Mouse (Mus musculus) thymus, adult 2 months (tissue): ENCODE measurements around the gene Gatad2b.

Experiments
- CTCF ChIP-seq: fragments of 200-500 bp; IDR thresholded peaks from 2 replicates; pipeline ENCODE4 v1.5.1; 2012; ENCODE audit warnings: mild to moderate bottlenecking, control low read depth, low read length, moderate library complexity, borderline replicate concordance; ENCODE audit not compliant: control insufficient read depth, poor library complexity, insufficient read depth; ENCODE audit errors: extremely low read depth
- POLR2A ChIP-seq: fragments of 200-500 bp; IDR thresholded peaks from 2 replicates; pipeline ENCODE4 v1.6.1; 2012; ENCODE audit warnings: mild to moderate bottlenecking, low read length, control low read depth, moderate library complexity; ENCODE audit not compliant: control insufficient read depth, poor library complexity, insufficient read depth; ENCODE audit errors: extremely low read depth

DNA sequence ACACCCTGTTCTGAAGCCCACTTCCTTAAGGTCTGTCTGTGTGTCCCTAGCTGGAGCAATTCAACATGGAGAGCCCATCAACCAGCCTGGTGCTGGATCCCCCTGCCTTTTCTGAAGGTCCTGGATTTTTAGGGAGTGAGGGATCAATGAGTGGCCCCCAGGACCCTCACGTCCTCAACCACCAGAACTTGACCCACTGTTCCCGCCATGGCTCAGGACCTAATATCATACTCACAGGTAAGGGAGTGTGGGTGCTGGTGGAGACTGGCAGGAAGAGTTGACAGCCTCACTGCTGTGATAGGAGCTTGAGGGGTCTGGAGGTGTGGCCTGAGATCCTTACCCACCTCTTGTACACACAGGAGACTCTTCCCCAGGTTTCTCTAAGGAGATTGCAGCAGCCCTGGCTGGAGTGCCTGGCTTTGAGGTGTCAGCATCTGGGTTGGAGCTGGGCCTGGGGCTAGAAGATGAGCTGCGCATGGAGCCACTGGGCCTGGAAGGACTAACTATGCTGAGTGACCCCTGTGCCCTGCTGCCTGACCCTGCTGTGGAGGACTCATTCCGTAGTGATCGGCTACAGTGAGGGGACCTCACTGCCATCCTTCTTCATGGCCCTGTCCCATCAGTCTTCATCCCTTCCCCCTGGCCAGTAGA lies 29.7 kb upstream of the Gatad2b start:
- no peak for TF ChIP-seq CTCF
- no peak for TF ChIP-seq POLR2A
